Mouse (Mus musculus) brain, embryonic 18.5 days (tissue): ENCODE data around the gene Dnah1.

Source experiments
- DNase-seq: peaks from one replicate; pipeline ENCODE4 v3.0.0-alpha.2; 2012; ENCODE audit warnings: low read depth, low spot score

The Dnah1 gene

DNA sequence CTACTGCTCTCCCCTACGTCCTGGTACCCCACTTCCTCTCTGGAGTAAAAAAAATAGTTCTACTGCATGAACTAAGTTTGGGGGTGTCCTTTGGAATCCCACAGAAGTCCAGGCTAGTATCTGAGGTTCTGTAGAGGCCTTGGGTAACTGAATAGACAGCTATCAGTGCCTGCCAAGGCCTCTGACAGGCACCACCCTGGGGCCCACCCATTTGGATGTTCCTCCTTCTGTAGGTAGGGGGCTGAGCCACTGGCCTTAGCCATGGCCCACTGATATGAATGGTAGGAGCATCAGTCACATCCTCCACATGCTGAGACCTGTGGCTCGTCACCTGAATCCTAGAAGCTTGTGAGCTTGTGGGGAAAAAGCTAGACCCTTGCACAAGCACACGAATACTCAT lies 5.9 kb downstream of the Dnah1 start:
- no peak for DNase-seq

DNA sequence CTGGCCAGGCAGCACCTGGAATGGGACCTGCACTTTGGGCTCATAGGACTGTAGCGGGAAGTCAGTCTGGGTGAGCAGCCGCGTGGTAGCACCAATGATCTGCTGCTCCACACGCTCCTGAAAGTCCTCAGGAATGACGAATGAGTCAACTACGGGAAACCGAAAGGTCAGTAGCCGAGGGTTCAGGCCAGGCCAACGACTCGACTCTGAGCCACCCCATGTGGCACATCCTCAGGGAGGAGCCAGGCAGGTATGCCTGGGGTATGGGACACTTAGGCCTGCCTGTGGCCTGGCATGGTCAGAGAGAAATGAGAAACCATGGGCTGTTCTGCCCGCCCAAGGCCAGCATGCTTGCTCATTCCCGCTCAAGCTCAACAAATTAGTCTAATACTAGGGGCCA lies 7.1 kb downstream of the Dnah1 start:
- DNase-seq: no peak

DNA sequence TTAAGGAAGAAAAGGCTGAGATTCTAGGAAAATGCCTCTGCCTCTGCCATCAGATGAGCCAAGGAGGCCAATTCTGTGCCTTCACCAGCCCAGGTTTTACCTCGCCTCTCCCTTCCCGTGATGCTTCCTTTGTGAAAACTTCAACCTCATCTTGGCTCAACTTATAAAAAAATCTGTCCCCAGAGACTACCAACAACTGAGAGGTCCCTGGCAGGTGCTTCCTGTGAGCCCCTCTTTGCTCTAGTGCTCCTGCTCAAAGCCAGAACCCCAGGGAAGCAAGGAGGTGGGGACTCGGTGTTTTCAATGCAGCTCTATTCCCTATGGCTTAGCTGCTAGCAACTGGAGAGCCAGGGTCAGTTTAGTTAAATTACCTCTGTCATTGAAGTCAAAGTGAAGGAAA lies 10.5 kb downstream of the Dnah1 start:
- no peak for DNase-seq

DNA sequence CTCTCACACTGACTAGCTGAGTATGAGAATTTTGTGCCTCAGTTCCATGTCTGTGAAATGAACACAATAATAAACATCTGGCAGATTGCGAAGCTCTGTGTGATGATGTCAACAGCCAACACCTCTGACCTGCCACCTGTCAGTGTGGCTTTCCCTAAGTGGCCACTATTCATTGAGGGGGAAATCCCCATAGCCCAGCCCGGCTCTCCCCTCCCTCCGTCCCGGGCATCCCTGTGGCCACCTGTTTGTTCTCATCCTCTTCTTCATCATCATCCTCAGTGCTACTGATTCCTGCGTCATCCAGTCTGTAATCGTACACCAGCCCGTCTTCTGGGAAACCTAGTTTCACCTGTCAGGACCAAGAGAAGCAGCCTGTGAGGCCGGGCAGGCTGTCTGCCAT lies 38.0 kb downstream of the Dnah1 start:
- no peak for DNase-seq

GRCm38 (mm10) chr14:31272164-31272563 lies 51.5 kb downstream of the Dnah1 start:
- no peak for DNase-seq

DNA sequence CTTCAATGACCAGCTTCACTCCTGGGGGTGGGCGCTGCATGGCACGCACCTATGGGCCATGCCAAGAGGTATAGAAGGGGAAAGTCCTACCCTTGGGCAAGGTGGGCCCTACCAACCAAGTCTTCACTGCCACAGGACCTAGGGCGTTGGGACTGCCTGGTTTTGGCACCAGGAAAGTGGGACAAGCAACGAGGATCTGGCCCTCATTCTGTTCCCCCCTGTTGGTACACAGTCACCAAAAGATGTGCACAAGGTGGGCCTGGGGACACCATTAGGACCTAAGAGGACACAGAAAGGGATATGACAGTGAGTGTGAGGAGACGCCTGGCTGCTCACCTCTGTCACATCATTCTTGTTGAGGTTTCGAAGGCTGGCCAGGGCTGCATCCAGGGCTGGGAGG lies 52.6 kb downstream of the Dnah1 start:
- no peak for DNase-seq

DNA sequence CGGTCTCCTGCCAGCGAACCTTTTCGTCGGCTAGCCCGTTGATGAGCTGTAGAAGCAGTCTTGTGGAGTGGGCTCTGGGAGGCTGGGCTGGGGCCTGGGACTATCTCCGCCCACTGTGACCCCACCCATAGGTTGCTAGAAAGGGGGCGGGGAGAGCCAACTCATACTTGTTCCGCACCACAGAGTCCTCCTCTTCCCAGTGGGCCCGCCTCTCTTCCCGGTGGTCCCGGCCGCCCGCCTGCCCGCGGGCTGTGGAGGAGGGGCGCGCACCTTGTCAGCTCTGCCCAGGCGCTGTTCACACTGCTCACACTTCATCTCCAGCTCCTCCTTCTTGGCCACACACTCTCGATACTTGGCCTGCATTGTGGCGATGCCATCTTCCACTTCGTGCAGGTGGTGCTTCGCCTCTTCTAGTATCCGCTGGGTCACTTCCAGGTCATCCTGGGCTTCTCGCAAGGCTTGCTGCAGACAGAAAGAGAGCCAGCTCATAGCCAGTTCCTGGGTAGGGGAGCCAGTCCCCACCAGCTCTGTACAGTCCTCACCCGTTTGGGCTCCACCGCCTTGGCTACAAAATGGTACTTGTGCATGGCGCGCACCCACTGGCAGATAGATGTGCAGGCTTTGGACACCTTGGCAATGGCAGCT lies 54.1 kb downstream of the Dnah1 start:
- DNase-seq: no peak

- no peak for DNase-seq
Measured at GRCm38 (mm10) chr14:31268301-31269001, 55.2 kb downstream of the Dnah1 start.

- DNase-seq: no peak
Measured at GRCm38 (mm10) chr14:31267649-31268048, 56.0 kb downstream of the Dnah1 start.

DNA sequence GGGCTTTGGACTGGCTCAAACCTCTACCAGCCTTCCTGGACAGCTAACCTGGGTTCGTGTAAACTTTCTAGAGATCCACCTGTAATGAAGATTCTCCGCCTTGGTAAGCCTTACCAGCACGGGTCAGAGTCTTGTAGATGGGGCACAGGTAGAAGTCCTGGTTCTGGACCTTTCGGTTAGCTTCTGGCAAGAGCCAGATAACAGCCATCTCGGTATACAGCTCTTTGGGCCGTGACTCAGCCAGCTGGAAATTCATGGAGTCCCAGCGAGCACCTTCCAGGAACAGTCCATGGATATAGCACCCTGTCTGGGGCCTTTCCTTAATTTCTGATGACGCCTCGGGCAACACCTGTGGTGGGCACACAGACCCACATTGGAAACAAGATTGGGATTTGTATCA lies 62.8 kb downstream of the Dnah1 start:
- no peak for DNase-seq

DNA sequence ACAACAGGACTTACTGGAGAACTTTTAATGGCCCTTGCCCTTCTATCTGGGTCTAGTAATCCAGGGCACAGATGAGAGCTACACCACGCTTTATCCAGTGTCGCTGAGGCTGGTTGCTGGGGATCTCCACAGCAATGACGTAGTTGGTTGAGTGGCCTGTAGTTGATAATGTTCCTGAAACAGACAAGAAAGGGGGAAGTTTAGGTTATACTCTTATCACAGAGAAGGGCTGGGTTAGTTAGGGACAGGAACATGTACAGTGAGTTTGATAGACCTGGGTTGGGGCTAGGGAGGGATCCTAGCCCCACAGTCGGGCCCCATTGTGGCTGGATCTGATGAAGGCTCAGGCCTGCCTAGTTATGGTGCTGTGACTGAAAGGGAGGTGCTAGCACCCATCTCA lies 63.3 kb downstream of the Dnah1 start:
- no peak for DNase-seq

DNA sequence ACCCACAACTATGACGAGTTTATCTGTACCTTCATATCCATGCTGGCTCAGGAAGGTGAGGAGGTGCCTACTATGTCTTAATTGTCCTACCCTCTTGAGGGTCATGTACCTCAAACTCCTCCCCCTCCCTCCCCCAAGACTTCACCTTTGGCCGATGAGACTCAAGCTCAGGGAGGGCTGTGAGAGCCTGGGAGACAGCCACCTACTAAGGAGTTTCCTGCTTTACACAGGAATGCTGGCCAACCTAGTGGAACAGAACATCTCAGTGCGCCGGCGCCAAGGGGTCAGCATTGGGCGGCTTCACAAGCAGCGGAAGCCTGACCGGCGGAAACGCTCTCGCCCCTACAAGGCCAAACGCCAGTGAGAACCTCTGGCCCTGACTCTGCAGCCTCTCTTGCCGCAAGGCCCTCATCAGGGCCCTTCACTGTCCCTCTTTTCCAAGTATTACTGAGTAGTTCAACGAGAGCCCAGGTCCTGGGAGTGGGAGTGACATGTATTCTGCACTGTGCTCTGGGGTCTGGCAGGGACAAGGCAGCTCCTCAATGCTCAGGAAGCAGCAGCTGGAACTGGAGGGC lies 65.1 kb downstream of the Dnah1 start:
- no peak for DNase-seq

DNA sequence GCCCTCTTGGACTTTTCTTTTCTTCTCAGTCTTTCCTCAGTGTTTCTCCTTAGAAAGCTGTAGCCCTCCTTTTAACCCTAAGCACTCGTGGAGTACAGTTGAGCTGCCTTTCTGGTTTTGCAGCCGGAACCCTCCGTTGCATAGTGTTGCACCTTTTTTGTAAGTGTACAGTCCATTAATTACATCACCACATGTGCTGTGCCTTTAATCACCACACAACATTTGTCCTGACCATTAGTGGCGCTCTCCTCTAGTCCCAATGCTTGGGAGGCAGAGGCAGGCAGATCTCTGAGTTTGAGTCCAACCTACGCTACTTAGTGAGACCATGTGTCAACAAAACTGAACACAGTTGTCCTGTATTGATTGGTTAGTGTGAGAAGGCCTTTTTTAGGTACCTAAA lies 71.6 kb downstream of the Dnah1 start:
- DNase-seq: no peak

DNA sequence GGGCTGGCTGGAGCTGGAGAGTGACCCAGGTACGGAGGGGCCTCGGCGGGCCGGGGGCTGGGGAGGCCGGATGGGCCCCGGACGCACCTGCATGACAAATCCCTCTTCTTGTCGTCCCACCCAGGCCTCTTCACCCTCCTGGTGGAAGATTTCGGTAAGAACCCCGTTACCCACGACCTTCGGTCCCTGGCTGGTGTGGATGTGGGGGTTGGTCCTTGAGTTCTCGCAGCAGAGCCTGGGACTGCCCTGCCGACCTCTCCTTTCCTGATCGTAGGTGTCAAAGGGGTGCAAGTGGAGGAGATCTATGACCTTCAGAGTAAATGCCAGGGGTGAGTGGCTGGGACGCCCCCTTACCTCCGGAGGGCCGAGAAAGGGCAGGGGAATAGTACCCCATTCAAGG lies 72.1 kb downstream of the Dnah1 start:
- no peak for DNase-seq

DNA sequence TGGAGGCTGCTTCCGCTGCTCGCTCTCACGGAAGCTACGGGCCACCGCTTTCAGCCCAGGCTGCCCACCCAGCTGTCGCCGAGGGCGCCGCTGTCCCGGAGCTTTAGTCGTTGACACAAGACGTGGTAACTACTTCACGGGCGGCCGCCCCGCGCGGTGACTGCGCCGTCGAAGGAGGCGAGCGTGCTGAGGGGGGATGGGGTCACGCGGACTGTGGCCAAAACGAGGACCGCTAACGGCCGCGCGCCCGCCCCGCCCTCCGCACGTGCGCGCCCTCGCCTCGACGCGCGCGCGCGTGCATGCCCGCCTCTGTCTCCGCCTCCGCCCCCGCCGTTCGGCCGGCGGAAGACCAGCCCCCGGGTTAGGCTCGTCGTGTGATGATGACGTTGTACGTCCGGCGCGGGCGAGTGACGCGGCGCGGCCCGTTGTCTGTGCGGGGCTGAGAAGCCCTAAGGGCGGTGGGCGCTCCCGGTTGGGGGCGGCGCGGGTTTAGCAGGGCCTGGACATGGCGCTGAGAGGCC lies 72.6 kb downstream of the Dnah1 start, which contains the start of the genes Phf7 and Bap1:
Gene Phf7, minus strand, starts transcription at position 234 of the 521 bp plus-strand sequence.
Gene Bap1, plus strand, starts transcription at position 367 of the 521 bp plus-strand sequence.
- peak; percentile 83 for DNase-seq

- no peak for DNase-seq
Measured at GRCm38 (mm10) chr14:31250222-31251083, 73.2 kb downstream of the Dnah1 start.

GRCm38 (mm10) chr14:31248396-31248795 lies 75.3 kb downstream of the Dnah1 start:
- DNase-seq: no peak

DNA sequence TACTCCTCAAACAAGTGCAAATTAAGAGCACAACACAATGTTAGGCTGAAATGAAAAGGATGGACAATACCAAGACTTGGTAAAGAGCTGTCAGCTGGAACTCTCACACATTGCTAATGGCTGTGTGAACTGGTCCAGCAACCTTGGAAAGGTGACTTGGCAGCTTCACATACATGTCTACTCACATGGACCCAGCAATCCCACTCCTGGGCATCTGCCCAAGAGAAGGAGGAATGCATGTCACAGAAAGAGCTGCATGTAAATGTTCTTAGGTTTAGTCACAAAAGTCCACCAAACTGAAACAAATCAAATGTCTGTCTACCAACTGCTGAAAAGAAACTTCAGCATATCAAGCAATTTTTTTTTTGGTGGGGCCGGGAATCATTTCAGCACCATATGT lies 77.8 kb downstream of the Dnah1 start:
- DNase-seq: no peak

- no peak for DNase-seq
Measured at GRCm38 (mm10) chr14:31244777-31245176, 78.9 kb downstream of the Dnah1 start.

DNA sequence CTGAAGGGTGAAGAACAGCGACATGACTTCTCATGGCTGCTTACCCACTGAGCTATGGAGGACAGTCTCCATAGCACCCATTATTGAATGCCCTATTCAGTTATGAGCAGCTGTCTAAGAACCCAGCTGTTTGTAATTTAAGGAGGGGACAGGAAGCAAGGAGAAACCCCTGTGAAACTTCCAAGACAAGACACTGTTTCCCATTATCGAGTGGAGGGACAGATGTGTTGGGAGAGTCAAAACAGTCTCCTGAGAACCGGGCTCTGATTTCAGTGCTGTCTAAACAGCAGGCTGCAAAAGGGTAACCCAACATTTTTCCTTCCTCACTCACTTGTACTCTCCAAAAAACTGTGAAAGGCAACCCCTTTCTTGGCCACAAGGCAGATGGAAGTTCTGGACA lies 83.2 kb downstream of the Dnah1 start:
- DNase-seq: no peak

GRCm38 (mm10) chr14:31237101-31237882 lies 86.4 kb downstream of the Dnah1 start:
- DNase-seq: no peak
